Mouse (Mus musculus) forebrain, embryonic 16.5 days (tissue): ENCODE results near the gene Pcdh15. TPM values are rescaled to one million over a fixed set of nuclear protein-coding genes. Genes with fewer than 3 reads are reported as not detected.

Experiments
- ATAC-seq: fragments of 200-750 bp; cut with Nextera tagmentation; 2 replicates; pipeline ENCODE4 v1.8.0; 2017; ENCODE audit warnings: mild to moderate bottlenecking, moderate library complexity
- H3K27ac ChIP-seq: fragments of 300-500 bp; sonication (generic); 2 replicates; pipeline ENCODE4 v1.5.1; 2014; ENCODE audit warnings: low read length, control low read depth
- H3K27me3 ChIP-seq: fragments of 300-500 bp; sonication (generic); replicated peaks from 2 replicates; pipeline ENCODE4 v1.6.1; 2014; ENCODE audit warnings: low read length; ENCODE audit not compliant: control insufficient read depth, insufficient read depth
- H3K36me3 ChIP-seq: fragments of 300-500 bp; sonication (generic); 2 replicates; pipeline ENCODE4 v1.6.1; 2014; ENCODE audit not compliant: control insufficient read depth, insufficient read depth
- H3K4me1 ChIP-seq: fragments of 300-500 bp; sonication (generic); replicated peaks from 2 replicates; pipeline ENCODE4 v1.6.1; 2014; ENCODE audit warnings: low read length; ENCODE audit not compliant: control insufficient read depth, insufficient read depth
- H3K4me2 ChIP-seq: fragments of 300-500 bp; sonication (generic); 2 replicates; pipeline ENCODE4 v1.6.1; 2014; ENCODE audit warnings: mild to moderate bottlenecking, low read length, control low read depth
- H3K4me3 ChIP-seq: fragments of 300-500 bp; sonication (generic); replicated peaks from 2 replicates; pipeline ENCODE4 v1.5.1; 2014; ENCODE audit warnings: mild to moderate bottlenecking, low read length, control low read depth
- H3K9ac ChIP-seq: fragments of 300-500 bp; sonication (generic); replicated peaks from 2 replicates; pipeline ENCODE4 v1.6.1; 2014; ENCODE audit warnings: low read depth, low read length, control low read depth
- H3K9me3 ChIP-seq: fragments of 300-500 bp; sonication (generic); 2 replicates; pipeline ENCODE4 v1.6.1; 2016; ENCODE audit warnings: low read length; ENCODE audit not compliant: control insufficient read depth
- WGBS: fragments of 180-500 bp; shearing (Covaris S2); extraction: QIAGEN DNeasy Blood & Tissue Kit; methylation state at CpG from one replicate; pipeline ENCODE4 v1.1.7; 2014; 5-methylcytosine and 5-hydroxymethylcytosine counted together
- polyA plus RNA-seq: library from polyadenylated mRNA; unstranded; fragments of >200 nt; fragmentation: Nextera tagmentation; extraction: Ambion mirVana; gene quantifications from 2 replicates; pipeline ENCODE4 v1.2.1, GENCODE M21; 2015

Pcdh15 gene
- polyA plus RNA-seq, 1 experiment from 2014 or later, result 6.5 TPM

DNA sequence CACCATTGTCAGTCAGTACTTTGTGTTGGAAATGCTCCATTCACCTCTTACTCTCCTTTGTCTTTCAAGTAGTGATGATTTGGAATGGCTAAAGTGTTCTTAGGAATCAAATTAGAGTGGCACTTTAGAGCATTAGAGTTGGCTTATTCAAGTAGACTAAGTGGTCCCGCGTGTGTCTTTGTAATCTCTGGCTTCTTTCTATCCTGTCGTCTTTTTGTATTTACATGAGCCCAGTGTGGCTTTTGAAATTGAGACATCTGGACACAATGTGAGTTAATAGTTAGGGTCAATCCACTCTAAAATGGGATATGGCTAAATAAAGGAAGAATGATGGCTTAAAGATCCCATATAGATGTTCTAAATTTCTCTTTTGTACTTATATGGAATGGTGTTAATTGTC lies 800.0 kb downstream of the Pcdh15 start:
- no peaks in the 10 kb centered on the region for H3K36me3 ChIP-seq
- no peak overlapping the region for H3K9ac ChIP-seq
- no peak overlapping the region for H3K27ac ChIP-seq
- no peaks in the 10 kb centered on the region for H3K9me3 ChIP-seq
- no peaks in the 10 kb centered on the region for H3K27me3 ChIP-seq
- WGBS, result 35% methylated on average over 3 of the region's 3 CpGs
- no peak overlapping the region for H3K4me3 ChIP-seq
- no peaks in the 10 kb centered on the region for H3K4me1 ChIP-seq
- no peak overlapping the region for H3K4me2 ChIP-seq
- no peak for ATAC-seq

DNA sequence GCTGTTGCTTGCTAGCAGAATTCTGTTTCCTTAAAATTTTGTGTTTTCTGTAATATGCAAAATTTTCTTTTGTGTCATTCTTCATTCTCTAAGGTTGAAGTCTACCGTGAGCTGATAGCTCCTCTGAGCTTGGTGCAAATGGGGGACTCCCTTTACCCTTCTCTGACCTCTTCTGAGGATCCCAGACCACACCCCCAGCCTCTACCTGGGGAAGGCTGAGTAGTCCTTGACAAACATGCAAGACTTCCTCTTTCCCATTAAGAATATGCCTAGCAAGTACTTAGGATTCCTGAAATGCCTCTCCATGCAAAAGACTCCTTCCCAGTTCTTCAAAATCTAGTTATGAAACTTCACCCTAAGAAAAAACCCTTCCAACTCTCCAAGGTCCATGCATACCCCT lies 808.5 kb downstream of the Pcdh15 start:
- Histone ChIP-seq H3K4me1 (no peaks in the 10 kb centered on the region), H3K36me3 (no peaks in the 10 kb centered on the region), H3K9ac (no peak overlapping the region), H3K9me3 (no peaks in the 10 kb centered on the region), H3K4me2 (no peak overlapping the region), H3K27me3 (no peaks in the 10 kb centered on the region), H3K27ac (no peak overlapping the region), H3K4me3 (no peak overlapping the region)
- ATAC-seq, result no peak
- 78% methylated on average over 1 of the region's 1 CpGs for WGBS

DNA sequence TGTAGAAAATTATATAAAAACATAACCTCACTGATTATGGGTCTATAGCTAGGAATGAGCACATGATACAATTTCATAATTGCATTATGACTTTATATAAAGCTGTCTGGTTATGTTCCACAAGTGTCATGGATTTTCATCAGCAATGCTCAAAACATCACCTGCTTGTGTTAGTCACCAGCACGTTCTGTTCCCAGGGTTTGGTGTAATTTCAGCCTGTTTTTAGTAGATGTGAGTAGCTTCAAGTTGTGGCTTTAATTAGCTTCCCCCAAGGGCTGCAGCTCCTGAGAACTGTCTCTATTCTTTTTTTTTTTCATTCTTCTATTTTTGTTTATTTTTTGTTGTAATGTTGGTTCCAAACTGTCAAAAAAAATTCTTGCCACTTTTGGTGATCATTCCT lies 809.4 kb downstream of the Pcdh15 start:
- WGBS, result 64% methylated on average over 1 of the region's 1 CpGs
- no peaks in the 10 kb centered on the region for H3K4me1 ChIP-seq
- H3K4me2 ChIP-seq, result no peak overlapping the region
- no peak for ATAC-seq
- H3K9me3 ChIP-seq, result no peaks in the 10 kb centered on the region
- no peaks in the 10 kb centered on the region for H3K27me3 ChIP-seq
- H3K36me3 ChIP-seq, result no peaks in the 10 kb centered on the region
- H3K27ac ChIP-seq, result no peak overlapping the region
- no peak overlapping the region for H3K4me3 ChIP-seq
- H3K9ac ChIP-seq, result no peak overlapping the region

DNA sequence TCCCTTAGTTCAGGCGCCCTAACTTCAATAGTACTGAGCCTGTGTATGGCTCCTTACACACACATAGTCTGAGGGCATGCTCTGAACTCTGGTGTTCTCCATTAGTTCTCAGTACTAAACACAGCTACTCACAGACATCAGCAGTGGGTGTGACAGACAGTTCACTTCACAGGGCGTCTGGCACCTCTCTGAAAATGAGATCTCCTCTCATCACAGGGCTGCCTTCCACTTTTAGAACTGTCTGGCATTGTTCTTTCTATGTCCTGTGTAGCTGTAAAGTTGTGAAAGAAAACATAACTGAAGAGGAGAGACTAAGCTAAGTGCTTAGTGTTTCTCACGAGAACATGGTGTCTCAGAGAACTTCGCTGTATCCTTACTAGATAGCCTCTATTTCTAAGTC lies 816.0 kb downstream of the Pcdh15 start:
- Histone ChIP-seq H3K36me3 (no peaks in the 10 kb centered on the region), H3K27ac (no peak overlapping the region), H3K4me3 (no peak overlapping the region), H3K4me2 (no peak overlapping the region), H3K9ac (no peak overlapping the region), H3K4me1 (no peaks in the 10 kb centered on the region), H3K27me3 (no peaks in the 10 kb centered on the region), H3K9me3 (no peaks in the 10 kb centered on the region)
- WGBS, result 90% methylated on average over 4 of the region's 4 CpGs
- no peak for ATAC-seq

DNA sequence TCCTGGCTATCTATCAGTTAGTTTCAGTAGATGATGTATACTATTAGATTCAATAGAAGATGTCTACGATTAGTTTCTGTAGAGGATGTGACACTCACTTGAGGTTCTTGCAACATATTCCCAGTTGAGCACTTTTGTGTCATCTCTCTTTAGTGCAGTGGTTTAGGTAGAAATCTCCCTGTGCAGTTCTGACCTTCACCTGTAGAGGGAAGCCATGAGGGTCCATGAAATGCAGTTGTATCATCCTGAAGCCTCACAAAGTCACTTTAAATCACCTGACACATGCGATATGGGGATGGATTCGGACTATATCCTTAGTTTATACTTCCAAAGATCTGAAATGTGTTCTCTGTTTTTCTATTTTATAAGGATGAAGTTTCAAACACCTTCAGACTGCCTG lies 822.4 kb downstream of the Pcdh15 start:
- Histone ChIP-seq H3K27me3 (no peaks in the 10 kb centered on the region), H3K4me1 (no peaks in the 10 kb centered on the region), H3K4me3 (no peak overlapping the region), H3K36me3 (no peaks in the 10 kb centered on the region), H3K4me2 (no peak overlapping the region), H3K9ac (no peak overlapping the region), H3K27ac (no peak overlapping the region), H3K9me3 (no peaks in the 10 kb centered on the region)
- no peak for ATAC-seq
- 73% methylated on average over 3 of the region's 3 CpGs for WGBS

DNA sequence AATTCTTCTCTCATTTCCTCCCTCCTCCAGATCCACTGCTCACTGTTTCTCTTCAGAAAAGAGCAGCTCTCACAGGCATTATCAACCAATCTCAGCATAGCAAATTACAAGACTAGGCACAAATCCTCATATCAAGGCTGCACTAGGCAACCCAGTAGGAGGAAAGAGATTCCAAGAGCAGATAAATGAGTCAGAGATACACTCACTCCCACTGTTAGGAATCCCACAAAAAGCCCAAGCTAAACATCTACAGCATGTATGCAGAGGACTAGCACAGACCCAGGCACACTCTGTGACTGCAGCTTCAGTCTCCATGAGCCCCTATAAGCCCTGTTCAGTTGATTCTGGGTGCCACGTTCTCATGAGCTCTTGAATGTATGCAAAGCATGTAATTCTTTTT lies 829.5 kb downstream of the Pcdh15 start:
- Histone ChIP-seq H3K9me3 (no peaks in the 10 kb centered on the region), H3K4me2 (no peak overlapping the region), H3K27me3 (no peaks in the 10 kb centered on the region), H3K4me1 (0 out of 2 replicates have a peak, but pooled peaks cover 2% of the 10 kb centered on the region), H3K36me3 (no peaks in the 10 kb centered on the region), H3K4me3 (no peak overlapping the region), H3K9ac (no peak overlapping the region), H3K27ac (no peak overlapping the region)
- 41% methylated on average over 1 of the region's 1 CpGs for WGBS
- ATAC-seq, result no peak

DNA sequence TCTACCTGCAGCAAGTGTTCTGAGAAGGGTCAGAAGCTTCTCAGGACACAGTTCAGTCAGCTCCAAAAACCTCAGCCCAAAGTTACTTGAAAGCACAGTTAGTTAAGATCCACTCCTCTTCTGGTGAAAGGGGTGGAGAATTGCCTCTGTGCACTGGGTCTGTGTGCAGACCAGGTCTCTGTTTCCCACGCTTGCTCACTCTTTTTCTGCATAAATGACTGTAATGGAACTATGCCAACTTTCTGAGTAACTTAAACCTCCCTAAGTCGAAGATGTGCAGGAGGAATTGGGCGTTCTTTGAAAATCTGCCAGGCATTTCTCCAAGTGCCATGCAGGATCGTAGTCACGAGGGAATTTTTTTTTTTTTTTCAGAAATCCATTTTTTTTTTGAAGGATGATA lies 830.6 kb downstream of the Pcdh15 start:
- no peak overlapping the region for H3K4me3 ChIP-seq
- H3K27me3 ChIP-seq, result no peaks in the 10 kb centered on the region
- H3K4me2 ChIP-seq, result no peak overlapping the region
- no peak overlapping the region for H3K9ac ChIP-seq
- 0 out of 2 replicates have a peak, but pooled peaks cover 2% of the 10 kb centered on the region for H3K4me1 ChIP-seq
- H3K9me3 ChIP-seq, result no peaks in the 10 kb centered on the region
- H3K36me3 ChIP-seq, result no peaks in the 10 kb centered on the region
- no peak overlapping the region for H3K27ac ChIP-seq
- no peak for ATAC-seq
- 21% methylated on average over 5 of the region's 5 CpGs for WGBS

DNA sequence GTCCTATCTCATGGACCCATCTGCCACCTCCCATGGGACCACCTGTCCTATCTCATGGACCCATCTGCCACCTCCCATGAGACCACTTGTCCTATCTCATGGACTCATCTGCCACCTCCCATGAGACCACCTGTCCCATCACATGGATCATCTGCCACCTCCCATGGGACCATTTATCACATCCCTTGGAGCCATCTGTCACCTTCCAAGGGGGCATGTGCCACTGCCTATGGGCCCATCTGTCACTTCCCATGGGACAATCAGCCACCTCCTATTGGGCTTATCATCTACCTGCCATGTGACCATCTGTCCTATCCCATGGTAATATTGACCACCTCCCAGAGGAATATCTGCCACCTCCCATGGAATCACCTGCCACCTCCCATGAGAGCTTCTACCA lies 832.0 kb downstream of the Pcdh15 start:
- Histone ChIP-seq H3K9ac (no peak overlapping the region), H3K4me3 (no peak overlapping the region), H3K4me1 (peaks cover 3% of the 10 kb centered on the region; the same call in 1 of the 2 replicates), H3K27me3 (no peaks in the 10 kb centered on the region), H3K9me3 (no peaks in the 10 kb centered on the region), H3K36me3 (no peaks in the 10 kb centered on the region), H3K27ac (no peak overlapping the region), H3K4me2 (no peak overlapping the region)
- ATAC-seq, result no peak

DNA sequence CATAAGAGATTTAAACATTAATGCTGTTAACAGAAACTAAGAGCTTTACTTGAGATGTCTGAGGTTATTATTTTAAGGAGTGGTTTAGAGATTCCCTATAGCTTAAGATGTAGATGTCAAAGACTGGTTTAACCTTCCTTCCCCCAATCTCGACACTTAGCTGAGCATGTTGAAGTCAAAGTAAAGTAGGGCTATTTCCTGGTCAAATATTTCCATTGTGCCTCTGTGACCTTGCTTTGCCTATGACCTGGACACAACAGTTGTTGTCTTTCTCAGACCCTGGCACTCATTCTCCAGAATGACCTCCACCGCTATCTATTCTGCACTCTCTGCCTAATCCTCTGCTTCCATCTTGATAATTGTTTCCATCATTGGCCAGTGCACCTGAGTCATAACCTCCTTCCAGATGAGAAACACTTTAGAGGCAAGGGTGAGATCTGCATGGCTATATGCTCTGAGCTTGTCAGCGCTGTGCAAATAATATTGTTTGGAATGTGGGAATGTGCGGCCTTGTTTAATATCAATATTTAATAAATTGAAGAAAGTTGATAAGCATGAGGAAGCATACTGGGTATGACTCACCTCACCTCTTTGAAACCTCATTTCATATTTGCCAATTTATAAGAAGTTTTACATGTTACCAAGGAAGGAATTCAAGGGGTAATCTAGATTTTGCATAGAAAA lies 833.0 kb downstream of the Pcdh15 start:
- no peaks in the 10 kb centered on the region for H3K36me3 ChIP-seq
- ATAC-seq, result no peak
- H3K27me3 ChIP-seq, result no peaks in the 10 kb centered on the region
- no peak overlapping the region for H3K27ac ChIP-seq
- 99% methylated on average over 4 of the region's 4 CpGs for WGBS
- H3K9ac ChIP-seq, result no peak overlapping the region
- no peak overlapping the region for H3K4me2 ChIP-seq
- H3K4me3 ChIP-seq, result no peak overlapping the region
- H3K4me1 ChIP-seq, result peaks cover 4% of the 10 kb centered on the region; the same call in 1 of the 2 replicates
- no peaks in the 10 kb centered on the region for H3K9me3 ChIP-seq

DNA sequence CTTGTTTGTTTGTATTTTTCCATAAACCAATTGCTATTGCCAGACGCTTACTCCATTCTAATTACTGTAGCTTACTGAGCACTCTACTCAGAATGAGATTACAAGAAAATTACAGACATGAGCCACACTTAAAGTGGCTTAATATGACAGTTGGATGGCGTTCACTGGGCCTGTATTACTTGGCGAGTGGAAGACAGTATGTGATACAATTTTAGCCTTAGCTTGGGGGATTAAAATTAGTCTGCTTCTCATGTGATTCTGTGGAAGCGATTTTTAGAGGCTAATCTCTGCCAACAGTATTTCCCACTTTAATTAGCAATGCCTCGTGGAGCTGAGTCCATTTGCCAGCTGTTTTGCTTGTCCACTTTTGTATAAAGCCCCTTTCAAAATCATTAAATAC lies 837.0 kb downstream of the Pcdh15 start:
- no peak for ATAC-seq
- Histone ChIP-seq H3K9me3 (no peaks in the 10 kb centered on the region), H3K27me3 (no peaks in the 10 kb centered on the region), H3K4me3 (no peak overlapping the region), H3K4me2 (no peak overlapping the region), H3K9ac (no peak overlapping the region), H3K36me3 (no peaks in the 10 kb centered on the region), H3K4me1 (peaks cover 2% of the 10 kb centered on the region; the same call in 1 of the 2 replicates), H3K27ac (no peak overlapping the region)
- 42% methylated on average over 5 of the region's 5 CpGs for WGBS
